Mouse (Mus musculus) ovary, adult 10 weeks (tissue): ENCODE results near the gene Lamp3. TPM values are rescaled to one million over a fixed set of nuclear protein-coding genes. Genes with fewer than 3 reads are reported as not detected.

ENCODE experiments used
- polyA plus RNA-seq: library from polyadenylated mRNA; stranded (reverse); fragments of 350-450 nt; fragmentation: Illumina TruSeq; extraction: RNeasy Lipid Tissue Mini Kit (QIAGEN cat#74804); gene quantifications from one replicate; pipeline ENCODE4 v1.2.3, GENCODE M21; 2014

Lamp3 gene
- not detected for polyA plus RNA-seq

DNA sequence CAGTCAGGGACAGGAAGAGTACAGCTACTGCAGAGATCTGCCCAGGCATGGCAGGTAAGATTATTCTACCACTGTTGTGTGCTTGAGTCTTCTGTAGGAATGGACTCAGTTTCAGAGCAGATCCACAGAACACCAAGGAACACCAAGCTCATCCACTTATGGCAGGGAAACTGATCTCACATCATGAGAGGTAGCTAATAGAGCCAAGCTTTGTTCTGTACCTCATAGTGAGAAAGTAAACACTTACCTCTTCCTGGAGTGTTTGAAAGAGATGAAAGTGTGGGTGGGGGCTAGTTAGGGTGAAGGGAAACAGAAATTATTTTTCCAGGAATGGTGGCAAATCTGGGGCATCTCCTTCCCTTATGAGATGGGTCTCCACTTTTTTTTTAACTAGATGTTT is at the start of gene Lamp3:
Gene Lamp3 (minus strand): TSS at position 160 of the 400 bp plus-strand sequence.

DNA sequence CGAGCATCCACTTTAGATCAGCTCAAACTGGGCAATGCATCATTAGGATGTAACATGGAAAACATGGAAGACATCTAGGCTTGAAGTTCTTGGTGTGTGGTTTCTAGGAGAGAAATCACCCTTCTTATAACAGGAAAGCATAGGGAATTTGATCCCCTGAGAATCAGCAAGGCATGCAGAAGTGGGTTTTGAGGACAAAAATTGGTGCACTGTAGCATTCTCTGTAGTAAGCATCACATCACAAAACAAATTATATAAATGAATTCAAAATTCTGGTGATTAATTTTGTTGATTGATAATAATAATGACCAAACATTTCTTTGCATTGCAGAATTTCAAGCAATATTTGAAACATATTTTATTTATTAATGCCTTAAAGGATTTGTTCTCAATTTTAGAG is 76.4 kb downstream of the Lamp3 start, which contains the start of gene Olfr171:
Gene Olfr171 (minus strand): TSS at position 101 of the 400 bp plus-strand sequence.

DNA sequence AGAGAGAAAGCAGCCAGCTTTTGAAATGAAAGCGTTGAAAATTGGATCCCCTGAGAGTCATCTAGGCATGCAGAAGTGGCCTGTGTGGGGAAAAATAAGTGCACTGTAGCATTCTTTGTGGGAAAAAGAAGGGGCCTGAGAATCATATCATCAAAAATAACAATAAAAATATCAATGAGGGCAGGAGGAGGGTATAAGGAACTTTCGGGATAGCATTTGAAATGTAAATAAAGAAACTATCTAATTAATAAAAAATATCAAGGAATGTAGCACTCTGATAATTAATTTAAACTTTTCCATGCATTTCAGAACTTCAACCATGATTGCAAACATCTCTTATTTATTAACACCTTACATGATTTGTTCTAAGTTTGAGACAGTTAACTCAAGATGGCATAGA is 94.4 kb downstream of the Lamp3 start, which contains the start of gene Olfr170:
Gene Olfr170 (minus strand): TSS at position 101 of the 400 bp plus-strand sequence.

Other genes with a start within 250 kb of the Lamp3 start
- gene Olfr166, start 222.7 kb downstream of the Lamp3 start, polyA plus RNA-seq: not detected
- not detected for gene Olfr167, start 184.1 kb downstream of the Lamp3 start, polyA plus RNA-seq
- gene Olfr168, start 170.8 kb downstream of the Lamp3 start, polyA plus RNA-seq: not detected
- not detected for gene Olfr169, start 134.6 kb downstream of the Lamp3 start, polyA plus RNA-seq
- gene Olfr170, start 94.5 kb downstream of the Lamp3 start, polyA plus RNA-seq: not detected
- gene Olfr171, start 76.5 kb downstream of the Lamp3 start, polyA plus RNA-seq: not detected
- gene B3gnt5, start 53.8 kb upstream of the Lamp3 start, polyA plus RNA-seq: 3.7 TPM